Comparison of ENCODE assay signal across 16 mouse cellular contexts in genomic region chr13:93093697-93094096, GRCm38 (mm10). TPM values are rescaled to one million over a fixed set of nuclear protein-coding genes. Genes with fewer than 3 reads are reported as not detected.
DNase-seq lines count a peak whose midpoint lies in the region; TF ChIP-seq lines count a peak whose summit lies in the region.
"Had no signal": no experiment of that assay in that cellular context is flagged by ENCODE, and none has a peak within 500 bp of the region (broad histone marks: within the 10 kb centered on the region; RNA-seq: fewer than 3 reads in every experiment).

No protein-coding gene starts in this region.

- H3K27ac ChIP-seq in spleen, adult 2 months (ENCODE audit: insufficient read depth, low read length), result peak overlapping the region; percentile 94
- peak overlapping the region; percentile 17; the same call in 1 of the 2 replicates for H3K27ac ChIP-seq in cortical plate, adult 2 months (ENCODE audit: insufficient read depth, low read length)
- peak overlapping the region; percentile 33; the same call in 1 of the 2 replicates for H3K27ac ChIP-seq in small intestine, adult 2 months (ENCODE audit: insufficient read depth, low read depth, low read length)
- H3K27ac ChIP-seq: embryonic facial prominence, embryonic 15.5 days; heart, embryonic 13.5 days; limb, embryonic 10.5 days; liver, embryonic 13.5 days had no signal

- peaks cover 29% of the 10 kb centered on the region for H3K4me1 ChIP-seq in spleen, adult 2 months (ENCODE audit: control insufficient read depth, insufficient read depth, insufficient read length)
- H3K4me1 ChIP-seq in cortical plate, adult 2 months (ENCODE audit: control insufficient read depth, insufficient read depth, low read length), result peaks cover 5% of the 10 kb centered on the region; the same call in 1 of the 2 replicates
- peaks cover 3% of the 10 kb centered on the region; the same call in 1 of the 2 replicates for H3K4me1 ChIP-seq in small intestine, adult 2 months (ENCODE audit: control insufficient read depth, insufficient read depth, insufficient read length, low read length)
- H3K4me1 ChIP-seq: embryonic facial prominence, embryonic 15.5 days; limb, embryonic 10.5 days; liver, embryonic 13.5 days had no signal

- no peak for TF ChIP-seq POLR2A in spleen, adult 2 months (IDR thresholded peaks at IDR 0.05; ENCODE audit: low read depth, low read length)
- no peak for TF ChIP-seq POLR2A in cortical plate, adult 2 months (IDR thresholded peaks at IDR 0.05; ENCODE audit: extremely low read depth, insufficient read depth, low read length)
- TF ChIP-seq POLR2A in small intestine, adult 2 months (IDR thresholded peaks at IDR 0.05; ENCODE audit: low read depth, low read length), result no peak

- H3K4me3 ChIP-seq in spleen, adult 2 months (ENCODE audit: extremely low read depth, insufficient read depth, insufficient read length), result no peak overlapping the region
- H3K4me3 ChIP-seq in cortical plate, adult 2 months (ENCODE audit: insufficient read depth, low read length), result no peak overlapping the region
- H3K4me3 ChIP-seq in small intestine, adult 2 months (ENCODE audit: low read depth, low read length), result no peak overlapping the region
- H3K4me3 ChIP-seq: embryonic facial prominence, embryonic 15.5 days; heart, embryonic 13.5 days; limb, embryonic 10.5 days; liver, embryonic 13.5 days had no signal

- TF ChIP-seq CTCF in spleen, adult 2 months (IDR thresholded peaks at IDR 0.05; ENCODE audit: extremely low read depth, insufficient read depth, insufficient read length, insufficient replicate concordance), result no peak
- no peak for TF ChIP-seq CTCF in cortical plate, adult 2 months (IDR thresholded peaks at IDR 0.05; ENCODE audit: extremely low read depth, insufficient read depth, low read length)
- no peak for TF ChIP-seq CTCF in small intestine, adult 2 months (IDR thresholded peaks at IDR 0.05; ENCODE audit: extremely low read depth, insufficient read length, insufficient replicate concordance, low read depth, low read length)

- H3K36me3 ChIP-seq in spleen, adult 2 months (ENCODE audit: control insufficient read depth, insufficient read depth, low read length), result no peaks in the 10 kb centered on the region; the same call in 1 of the 2 replicates
- no peaks in the 10 kb centered on the region for H3K36me3 ChIP-seq in small intestine, adult 2 months (ENCODE audit: control insufficient read depth, insufficient read depth, low read length)
- H3K36me3 ChIP-seq: embryonic facial prominence, embryonic 15.5 days; limb, embryonic 10.5 days; liver, embryonic 13.5 days had no signal

- DNase-seq in spleen, adult 2 months (ENCODE audit: low read depth in 1 of 2, low spot score in 2 of 2), result no peak
- DNase-seq in spleen, postnatal 10 days (ENCODE audit: low spot score in 2 of 2), result no peak
- DNase-seq in adrenal gland, postnatal 4 days (ENCODE audit: low spot score in 2 of 2), result no peak
- DNase-seq in frontal cortex, postnatal 10 days (ENCODE audit: low spot score in 2 of 2), result no peak
- no peak for DNase-seq in adrenal gland, postnatal 25 days
- DNase-seq: adrenal gland, postnatal 14 days; embryo, embryonic 11 days; gastrocnemius, postnatal 36 days; heart, postnatal 4 days; liver, embryonic 13.5 days; midbrain, embryonic 14.5 days had no signal

- no peaks in the 10 kb centered on the region for H3K27me3 ChIP-seq in spleen, adult 2 months (ENCODE audit: control insufficient read depth, insufficient read depth, low read length)
- no peaks in the 10 kb centered on the region for H3K27me3 ChIP-seq in small intestine, adult 2 months (ENCODE audit: control insufficient read depth, insufficient read depth, low read length)
- H3K27me3 ChIP-seq: embryonic facial prominence, embryonic 15.5 days; heart, embryonic 13.5 days; liver, embryonic 13.5 days had no signal

- 9% methylated on average over 5 of the region's 5 CpGs for WGBS in spleen, adult 2 months
- 74% methylated on average over 5 of the region's 5 CpGs for WGBS in small intestine, adult 2 months

RNA-seq across cellular contexts. Expression of gene Cmya5, which starts 50.8 kb away (rescaled TPM):
- 0.12 and 0.13 TPM in 2 replicates for polyA plus RNA-seq in spleen, adult 2 months (2012; rRNA removed)
- polyA plus RNA-seq in cortical plate, adult 2 months (2012; rRNA removed), result 1.3 and 1.5 TPM in 2 replicates
- 0.03 and 0.04 TPM in 2 replicates for polyA plus RNA-seq in small intestine, adult 2 months (2012; rRNA removed)
- 1 to 10 TPM; 3.7 to 7.3 TPM for total RNA-seq in adrenal gland, postnatal 4 days (2021)
- total RNA-seq in adrenal gland, postnatal 25 days (2021), result 0.52 TPM in 2 replicates

Comparison
In these comparisons a context has a peak if more than half of its experiments do, and no peak if none do; other contexts are left out.
1. H3K27ac ChIP-seq: peak in every context shown above with its lines; median percentile 94 in spleen, adult 2 months; 33 in small intestine, adult 2 months; 17 in cortical plate, adult 2 months.